Mouse (Mus musculus) liver, embryonic 12.5 days (tissue): ENCODE results near the gene Foxp1. TPM values are rescaled to one million over a fixed set of nuclear protein-coding genes. Genes with fewer than 3 reads are reported as not detected.

Experiments
- ATAC-seq: fragments of 200-750 bp; cut with Nextera tagmentation; 2 replicates; pipeline ENCODE4 v1.8.0; 2017; ENCODE audit warnings: moderate number of reproducible peaks, mild to moderate bottlenecking, moderate library complexity
- H3K27ac ChIP-seq: fragments of 300-500 bp; sonication (generic); 2 replicates; pipeline ENCODE4 v1.5.1; 2016; ENCODE audit warnings: mild to moderate bottlenecking
- H3K27me3 ChIP-seq: fragments of 300-500 bp; sonication (generic); replicated peaks from 2 replicates; pipeline ENCODE4 v1.6.1; 2016; ENCODE audit warnings: mild to moderate bottlenecking, moderate library complexity
- H3K36me3 ChIP-seq: fragments of 300-500 bp; sonication (generic); 2 replicates; pipeline ENCODE4 v1.6.1; 2016; ENCODE audit warnings: mild to moderate bottlenecking, moderate library complexity
- H3K4me1 ChIP-seq: fragments of 300-500 bp; sonication (generic); 2 replicates; pipeline ENCODE4 v1.6.1; 2016
- H3K4me2 ChIP-seq: fragments of 300-500 bp; sonication (generic); 2 replicates; pipeline ENCODE4 v1.6.1; 2016; ENCODE audit warnings: mild to moderate bottlenecking, moderate library complexity
- H3K4me3 ChIP-seq: fragments of 300-500 bp; sonication (generic); 2 replicates; pipeline ENCODE4 v1.5.1; 2016; ENCODE audit warnings: mild to moderate bottlenecking, moderate library complexity
- H3K9ac ChIP-seq: fragments of 300-500 bp; sonication (generic); 2 replicates; pipeline ENCODE4 v1.6.1; 2016; ENCODE audit warnings: mild to moderate bottlenecking, moderate library complexity
- H3K9me3 ChIP-seq: fragments of 300-500 bp; sonication (generic); replicated peaks from 2 replicates; pipeline ENCODE4 v1.6.1; 2016; ENCODE audit warnings: mild to moderate bottlenecking, moderate library complexity
- WGBS: fragments of 180-500 bp; shearing (Covaris S2); methylation state at CpG from one replicate; pipeline ENCODE4 v1.1.7; 2016; ENCODE audit not compliant: insufficient replicate concordance; 5-methylcytosine and 5-hydroxymethylcytosine counted together
- polyA plus RNA-seq: library from polyadenylated mRNA; unstranded; fragments of >200 nt; fragmentation: Nextera tagmentation; extraction: Ambion mirVana; gene quantifications from 2 replicates; pipeline ENCODE4 v1.2.1, GENCODE M21; 2016

Foxp1 gene
- polyA plus RNA-seq, 1 experiment from 2014 or later: 25.5 TPM

- no peaks in the 10 kb centered on the region for H3K36me3 ChIP-seq
- peak overlapping the region; percentile 18 for H3K4me3 ChIP-seq
- ATAC-seq: no peak
- 0 out of 2 replicates have a peak overlapping the region, but pooled peaks have one; percentile 31 for H3K27ac ChIP-seq
- 8% methylated on average over 14 of the region's 14 CpGs for WGBS
- H3K9ac ChIP-seq: no peak overlapping the region
- H3K27me3 ChIP-seq: 0 out of 2 replicates have a peak, but pooled peaks cover 5% of the 10 kb centered on the region
- H3K4me2 ChIP-seq: peak overlapping the region; percentile 35
- H3K9me3 ChIP-seq: no peaks in the 10 kb centered on the region
- H3K4me1 ChIP-seq: peaks cover 64% of the 10 kb centered on the region
These were observed 318.3 kb downstream of the Foxp1 start for GRCm38 (mm10) chr6:99204052-99204779.

- Histone ChIP-seq H3K4me1 (peaks cover 66% of the 10 kb centered on the region), H3K9ac (no peak overlapping the region), H3K27me3 (0 out of 2 replicates have a peak, but pooled peaks cover 5% of the 10 kb centered on the region), H3K36me3 (no peaks in the 10 kb centered on the region), H3K9me3 (no peaks in the 10 kb centered on the region), H3K27ac (no peak overlapping the region), H3K4me3 (no peak overlapping the region), H3K4me2 (peak overlapping the region; percentile 22)
- WGBS: 32% methylated on average over 11 of the region's 11 CpGs
- no peak; the same call in 1 of the 2 replicates for ATAC-seq
These were observed 319.3 kb downstream of the Foxp1 start for GRCm38 (mm10) chr6:99203231-99203630.

DNA sequence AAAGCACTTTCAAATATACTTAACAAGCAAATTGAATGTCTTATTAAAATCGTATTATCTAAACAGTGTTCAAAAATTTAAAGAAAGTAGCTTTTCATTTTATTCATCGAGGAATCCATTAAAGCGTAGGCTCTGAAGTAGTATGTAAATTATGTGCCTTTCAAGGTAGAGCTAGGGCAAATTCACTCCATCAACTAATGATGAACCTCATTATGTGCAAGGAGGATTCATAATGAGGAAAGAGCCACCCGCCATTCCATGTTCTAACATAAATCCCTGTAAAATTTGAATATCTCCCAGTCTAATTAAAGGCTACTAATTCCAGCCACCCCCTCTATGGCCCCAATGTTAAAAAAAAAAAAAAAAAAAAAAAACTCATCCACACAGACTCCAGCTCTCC, 319.7 kb downstream of the Foxp1 start:
- Histone ChIP-seq H3K36me3 (no peaks in the 10 kb centered on the region), H3K4me3 (no peak overlapping the region), H3K27ac (no peak overlapping the region), H3K4me2 (no peak overlapping the region), H3K9me3 (no peaks in the 10 kb centered on the region), H3K9ac (no peak overlapping the region), H3K4me1 (peaks cover 66% of the 10 kb centered on the region), H3K27me3 (0 out of 2 replicates have a peak, but pooled peaks cover 5% of the 10 kb centered on the region)
- 66% methylated on average over 4 of the region's 4 CpGs for WGBS
- ATAC-seq: no peak

GRCm38 (mm10) chr6:99201271-99201705, 321.2 kb downstream of the Foxp1 start:
- Histone ChIP-seq H3K9me3 (no peaks in the 10 kb centered on the region), H3K27me3 (0 out of 2 replicates have a peak, but pooled peaks cover 5% of the 10 kb centered on the region), H3K4me2 (no peak overlapping the region), H3K9ac (no peak overlapping the region), H3K27ac (no peak overlapping the region), H3K4me1 (peaks cover 54% of the 10 kb centered on the region), H3K4me3 (no peak overlapping the region), H3K36me3 (no peaks in the 10 kb centered on the region)
- WGBS: 36% methylated on average over 4 of the region's 4 CpGs
- no peak for ATAC-seq

DNA sequence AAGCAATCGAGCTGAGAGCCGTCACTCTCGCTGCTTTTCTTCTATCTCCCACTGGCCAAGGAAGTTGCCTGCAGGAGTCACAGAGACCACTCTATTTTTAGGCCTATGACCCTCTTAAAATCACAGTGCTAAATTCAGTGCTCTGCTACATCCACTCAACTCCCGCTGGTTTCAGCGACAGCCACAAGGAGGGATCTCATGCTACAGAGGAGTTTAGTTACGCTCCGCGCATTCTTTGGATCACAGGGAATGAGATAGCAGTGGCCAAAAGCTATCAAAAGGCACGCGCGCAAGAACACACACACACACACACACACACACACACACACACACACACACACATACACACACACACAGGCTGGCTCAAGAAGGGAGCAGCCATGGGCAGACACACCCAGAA, 321.9 kb downstream of the Foxp1 start:
- H3K4me2 ChIP-seq: no peak overlapping the region
- no peak for ATAC-seq
- 46% methylated on average over 11 of the region's 11 CpGs for WGBS

GRCm38 (mm10) chr6:99199277-99199676, 323.2 kb downstream of the Foxp1 start:
- Histone ChIP-seq H3K4me3 (no peak overlapping the region), H3K9me3 (no peaks in the 10 kb centered on the region), H3K36me3 (no peaks in the 10 kb centered on the region), H3K4me1 (peaks cover 34% of the 10 kb centered on the region), H3K27ac (no peak overlapping the region), H3K9ac (no peak overlapping the region), H3K4me2 (no peak overlapping the region), H3K27me3 (0 out of 2 replicates have a peak, but pooled peaks cover 2% of the 10 kb centered on the region)
- no peak for ATAC-seq
- 51% methylated on average over 4 of the region's 4 CpGs for WGBS

More for the DNA sequence above, 321.9 kb downstream of the Foxp1 start:
- Histone ChIP-seq H3K9ac (no peak overlapping the region), H3K27me3 (0 out of 2 replicates have a peak, but pooled peaks cover 5% of the 10 kb centered on the region), H3K9me3 (no peaks in the 10 kb centered on the region), H3K27ac (no peak overlapping the region), H3K36me3 (no peaks in the 10 kb centered on the region), H3K4me3 (no peak overlapping the region), H3K4me1 (peaks cover 48% of the 10 kb centered on the region)

- Histone ChIP-seq H3K27ac (no peak overlapping the region), H3K27me3 (no peaks in the 10 kb centered on the region), H3K4me2 (no peak overlapping the region), H3K9ac (no peak overlapping the region), H3K36me3 (no peaks in the 10 kb centered on the region), H3K4me3 (no peak overlapping the region), H3K9me3 (no peaks in the 10 kb centered on the region), H3K4me1 (peaks cover 11% of the 10 kb centered on the region)
- 31% methylated on average over 8 of the region's 8 CpGs for WGBS
- no peak for ATAC-seq
These were observed 328.8 kb downstream of the Foxp1 start for GRCm38 (mm10) chr6:99193697-99194096.

DNA sequence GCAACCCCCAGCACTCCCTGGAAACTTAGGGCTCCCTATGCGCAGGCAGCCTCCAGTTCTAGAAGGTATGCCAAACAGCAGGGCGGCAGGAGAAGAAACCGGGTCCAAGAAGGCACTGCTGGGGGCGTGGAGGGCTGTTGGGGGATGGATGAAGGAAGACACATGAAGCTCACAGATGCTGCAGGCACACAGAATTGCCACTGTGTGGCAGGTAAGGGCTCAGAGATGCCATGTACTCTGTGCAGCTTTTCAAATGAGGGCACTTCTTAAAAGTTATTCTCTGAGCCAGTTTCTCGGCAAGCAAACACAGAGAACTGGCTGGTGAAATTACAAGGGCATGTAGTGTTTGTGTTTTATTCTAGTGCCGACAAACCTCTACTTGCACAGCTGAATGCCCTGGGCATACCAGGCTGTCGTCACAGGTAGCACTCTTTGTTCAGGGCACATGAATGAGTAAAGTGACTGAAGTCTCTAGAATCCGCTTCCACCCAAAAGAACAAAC, 330.8 kb downstream of the Foxp1 start:
- 59% methylated on average over 8 of the region's 8 CpGs for WGBS

GRCm38 (mm10) chr6:99191041-99191635, 331.4 kb downstream of the Foxp1 start:
- Histone ChIP-seq H3K27ac (no peak overlapping the region), H3K9me3 (no peaks in the 10 kb centered on the region), H3K4me3 (no peak overlapping the region), H3K9ac (no peak overlapping the region), H3K36me3 (no peaks in the 10 kb centered on the region), H3K4me1 (peaks cover 21% of the 10 kb centered on the region), H3K4me2 (no peak overlapping the region), H3K27me3 (no peaks in the 10 kb centered on the region)
- WGBS: 66% methylated on average over 12 of the region's 12 CpGs
- no peak for ATAC-seq

More for the DNA sequence above, 330.8 kb downstream of the Foxp1 start:
- Histone ChIP-seq H3K36me3 (no peaks in the 10 kb centered on the region), H3K4me3 (no peak overlapping the region), H3K27ac (no peak overlapping the region), H3K4me1 (peaks cover 16% of the 10 kb centered on the region), H3K4me2 (no peak overlapping the region), H3K9me3 (no peaks in the 10 kb centered on the region), H3K9ac (no peak overlapping the region), H3K27me3 (no peaks in the 10 kb centered on the region)
- ATAC-seq: no peak

GRCm38 (mm10) chr6:99189967-99190366, 332.6 kb downstream of the Foxp1 start:
- Histone ChIP-seq H3K4me3 (no peak overlapping the region), H3K27ac (no peak overlapping the region), H3K27me3 (no peaks in the 10 kb centered on the region), H3K9me3 (no peaks in the 10 kb centered on the region), H3K9ac (no peak overlapping the region), H3K4me2 (no peak overlapping the region), H3K36me3 (no peaks in the 10 kb centered on the region), H3K4me1 (peaks cover 25% of the 10 kb centered on the region)
- WGBS: 66% methylated on average over 8 of the region's 8 CpGs
- ATAC-seq: no peak

GRCm38 (mm10) chr6:99188366-99189216, 333.9 kb downstream of the Foxp1 start:
- no peak overlapping the region for H3K27ac ChIP-seq
- no peak for ATAC-seq

More at GRCm38 (mm10) chr6:99188366-99189216, 333.9 kb downstream of the Foxp1 start:
- WGBS: 20% methylated on average over 4 of the region's 4 CpGs
- no peaks in the 10 kb centered on the region for H3K9me3 ChIP-seq
- H3K36me3 ChIP-seq: no peaks in the 10 kb centered on the region
- no peak overlapping the region for H3K9ac ChIP-seq
- H3K4me3 ChIP-seq: no peak overlapping the region
- no peaks in the 10 kb centered on the region for H3K27me3 ChIP-seq
- no peak overlapping the region for H3K4me2 ChIP-seq
- peaks cover 25% of the 10 kb centered on the region for H3K4me1 ChIP-seq
